Mouse (Mus musculus): ENCODE results near the gene Olfr401. TPM values are rescaled to one million over a fixed set of nuclear protein-coding genes. Genes with fewer than 3 reads are reported as not detected.

Gene Olfr401
- polyA plus RNA-seq (2012), result not detected in 2 replicates

GRCm38 (mm10) chr11:74113412-74113811 is at the start of gene Olfr401:
Gene Olfr401 (plus strand): TSS chr11:74113712.
- no peak for TF ChIP-seq GATA1 (IDR thresholded peaks at IDR 0.05; ENCODE audit: low read length)

- TF ChIP-seq GATA1 (IDR thresholded peaks at IDR 0.05; ENCODE audit: low read length), result no peak
Measured at GRCm38 (mm10) chr11:74069655-74070054, 43.9 kb upstream of the Olfr401 start, which contains the start of gene Zfp616. Gene Zfp616 (plus strand): TSS chr11:74069955.

- TF ChIP-seq GATA1 (IDR thresholded peaks at IDR 0.05; ENCODE audit: low read length), result no peak
Measured at GRCm38 (mm10) chr11:74100724-74101123, 12.8 kb upstream of the Olfr401 start.

- TF ChIP-seq GATA1 (IDR thresholded peaks at IDR 0.05; ENCODE audit: low read length), result no peak
Measured at GRCm38 (mm10) chr11:74101507-74101906, 12.0 kb upstream of the Olfr401 start.

GRCm38 (mm10) chr11:74105066-74105465 is 8.4 kb upstream of the Olfr401 start:
- TF ChIP-seq GATA1 (IDR thresholded peaks at IDR 0.05; ENCODE audit: low read length), result no peak

DNA sequence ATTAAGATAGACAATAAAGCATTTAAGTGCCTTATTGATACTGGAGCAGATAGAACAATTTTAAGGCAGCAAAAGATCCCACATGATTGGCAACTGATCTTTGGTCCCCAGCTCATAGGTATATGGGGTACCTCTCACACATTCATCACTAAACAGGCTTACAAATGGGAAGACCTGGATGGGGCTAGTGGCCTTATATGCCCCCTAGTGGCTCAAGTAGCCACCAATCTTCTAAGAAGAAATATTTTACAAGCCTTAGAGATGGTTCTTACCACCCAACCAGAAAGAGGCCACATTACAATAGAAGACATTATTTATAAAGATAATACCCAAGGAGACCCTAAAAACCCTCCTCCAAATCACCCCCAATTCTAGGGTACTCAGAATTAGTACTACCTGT is 32.4 kb downstream of the Olfr401 start:
- no peak for TF ChIP-seq GATA1 (IDR thresholded peaks at IDR 0.05; ENCODE audit: low read length)

DNA sequence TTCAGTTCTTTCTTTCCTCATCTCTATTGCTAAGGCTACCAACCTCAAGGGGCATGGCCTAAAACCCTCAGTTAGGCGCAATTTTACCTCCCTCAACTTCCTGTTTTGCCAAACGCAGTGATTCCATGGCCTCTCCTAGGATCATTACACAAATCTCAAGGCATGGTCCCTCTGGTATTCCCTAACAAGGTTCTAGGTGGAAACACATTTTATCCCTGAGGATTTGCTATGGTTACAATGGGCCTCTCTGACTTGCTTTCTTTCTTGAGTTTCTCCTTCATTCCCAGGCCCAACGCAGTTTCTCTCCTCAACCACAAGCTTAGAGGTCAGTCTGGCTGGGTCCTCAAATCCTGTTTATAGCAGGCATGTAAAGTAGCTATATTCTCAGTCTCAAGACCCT is 39.7 kb downstream of the Olfr401 start, which contains the start of gene Olfr402:
Gene Olfr402, plus strand, starts transcription at position 301 of the 400 bp plus-strand sequence.
- no peak for TF ChIP-seq GATA1 (IDR thresholded peaks at IDR 0.05; ENCODE audit: low read length)

DNA sequence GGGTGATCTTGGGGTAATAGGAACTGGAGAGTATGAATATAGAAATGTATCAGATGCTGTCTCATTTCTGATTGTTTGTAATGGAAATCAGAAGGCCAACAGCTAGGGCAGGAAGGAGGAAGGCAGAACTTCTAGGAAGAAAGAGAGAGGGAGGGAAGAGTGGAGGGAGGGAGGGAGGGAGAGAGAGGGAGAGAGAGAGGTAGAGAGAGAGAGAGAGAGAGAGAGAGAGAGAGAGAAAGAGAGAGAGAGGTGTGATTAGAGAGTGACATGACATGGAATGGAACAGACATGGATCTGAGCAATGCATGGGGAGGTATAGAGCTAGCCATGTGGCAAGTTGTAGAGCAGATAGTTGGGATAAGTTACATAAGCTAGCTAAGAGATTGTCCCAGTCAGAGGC is 55.3 kb downstream of the Olfr401 start:
- no peak for TF ChIP-seq GATA1 (IDR thresholded peaks at IDR 0.05; ENCODE audit: low read length)

Other genes with a start within 250 kb of the Olfr401 start
- gene Olfr394, start 222.9 kb upstream of the Olfr401 start, polyA plus RNA-seq (2012), result not detected in 2 replicates
- not detected in 2 replicates for gene Olfr395, start 204.4 kb upstream of the Olfr401 start, polyA plus RNA-seq (2012)
- gene Olfr23, start 177.0 kb upstream of the Olfr401 start, polyA plus RNA-seq (2012), result not detected in 2 replicates
- gene Olfr397, start 152.9 kb upstream of the Olfr401 start, polyA plus RNA-seq (2012), result not detected in 2 replicates
- not detected in 2 replicates for gene Olfr398, start 123.3 kb upstream of the Olfr401 start, polyA plus RNA-seq (2012)
- gene Olfr139, start 57.2 kb upstream of the Olfr401 start, polyA plus RNA-seq (2012), result not detected in 2 replicates
- gene Olfr399, start 57.1 kb upstream of the Olfr401 start, polyA plus RNA-seq (2012), result not detected in 2 replicates
- gene Zfp616, start 43.8 kb upstream of the Olfr401 start, polyA plus RNA-seq (2012), result not detected in 2 replicates
- gene Olfr402, start 39.8 kb downstream of the Olfr401 start, polyA plus RNA-seq (2012), result not detected in 2 replicates
- gene Olfr403, start 72.5 kb downstream of the Olfr401 start, polyA plus RNA-seq (2012), result not detected in 2 replicates
- not detected in 2 replicates for gene Olfr43, start 97.7 kb downstream of the Olfr401 start, polyA plus RNA-seq (2012)
- gene Olfr406, start 146.1 kb downstream of the Olfr401 start, polyA plus RNA-seq (2012), result not detected in 2 replicates
- gene Olfr59, start 170.0 kb downstream of the Olfr401 start, polyA plus RNA-seq (2012), result not detected in 2 replicates
- not detected in 2 replicates for gene Olfr410, start 224.3 kb downstream of the Olfr401 start, polyA plus RNA-seq (2012)
- not detected in 2 replicates for gene Olfr411, start 238.9 kb downstream of the Olfr401 start, polyA plus RNA-seq (2012)
- gene Olfr412, start 248.4 kb downstream of the Olfr401 start, polyA plus RNA-seq (2012), result not detected in 2 replicates

Data from G1E-ER4 (cell line).